Comparison of ENCODE assay signal across 26 mouse cellular contexts in the genomic region with DNA sequence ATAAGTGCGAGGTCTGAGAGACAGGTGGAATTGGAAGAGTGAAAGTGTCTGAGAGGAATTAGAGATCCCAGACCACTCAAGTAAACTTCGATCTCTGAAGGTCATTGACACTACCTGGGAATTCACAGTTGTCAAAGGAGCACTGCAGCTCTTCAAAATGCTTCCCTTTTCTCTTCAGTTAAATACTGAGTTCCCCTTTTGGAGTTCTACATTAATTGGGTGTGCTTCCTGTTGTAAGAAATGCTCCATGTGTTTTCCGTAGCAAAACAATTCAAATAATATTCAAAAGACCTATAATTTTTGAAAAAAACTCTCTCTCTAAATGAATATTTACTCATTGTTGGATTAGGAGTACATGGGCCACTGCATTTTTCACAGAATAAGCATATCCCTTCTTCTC.
"Had no signal": no experiment of that assay in that cellular context is flagged by ENCODE, and none has a peak within 500 bp of the region (broad histone marks: within the 10 kb centered on the region; RNA-seq: fewer than 3 reads in every experiment).

No protein-coding gene starts in this region.

- H3K36me3 ChIP-seq: embryonic facial prominence, embryonic 10.5 days; embryonic facial prominence, embryonic 12.5 days; embryonic facial prominence, embryonic 13.5 days; embryonic facial prominence, embryonic 15.5 days; forebrain, embryonic 10.5 days; forebrain, embryonic 12.5 days; forebrain, embryonic 15.5 days; heart, embryonic 10.5 days had no signal

- H3K9ac ChIP-seq: embryonic facial prominence, embryonic 12.5 days; embryonic facial prominence, embryonic 13.5 days; embryonic facial prominence, embryonic 15.5 days; forebrain, embryonic 12.5 days; forebrain, embryonic 13.5 days; forebrain, embryonic 15.5 days; forebrain, postnatal 0 days had no signal

- ATAC-seq: forebrain, embryonic 13.5 days; forebrain, embryonic 14.5 days; forebrain, embryonic 15.5 days; forebrain, embryonic 16.5 days; forebrain, postnatal 0 days had no signal

- H3K4me1 ChIP-seq: embryonic facial prominence, embryonic 10.5 days; embryonic facial prominence, embryonic 12.5 days; embryonic facial prominence, embryonic 13.5 days; embryonic facial prominence, embryonic 15.5 days; forebrain, embryonic 10.5 days; forebrain, embryonic 12.5 days; forebrain, embryonic 13.5 days; forebrain, embryonic 15.5 days; heart, embryonic 10.5 days had no signal

- H3K27me3 ChIP-seq: embryonic facial prominence, embryonic 12.5 days; embryonic facial prominence, embryonic 13.5 days; embryonic facial prominence, embryonic 15.5 days; forebrain, embryonic 12.5 days; forebrain, embryonic 13.5 days; forebrain, embryonic 15.5 days had no signal

- H3K9me3 ChIP-seq: embryonic facial prominence, embryonic 10.5 days; embryonic facial prominence, embryonic 12.5 days; embryonic facial prominence, embryonic 13.5 days; embryonic facial prominence, embryonic 15.5 days; forebrain, embryonic 10.5 days; forebrain, embryonic 12.5 days; forebrain, embryonic 13.5 days; forebrain, embryonic 15.5 days; heart, embryonic 10.5 days had no signal

- DNase-seq: cerebellum, postnatal 10 days; cerebellum, postnatal 14 days; cerebellum, postnatal 25 days; cerebellum, postnatal 36 days; embryo, embryonic 11 days; forebrain, postnatal 0 days; gastrocnemius, adult 2 months; gastrocnemius, postnatal 10 days; gastrocnemius, postnatal 14 days; gastrocnemius, postnatal 25 days; gastrocnemius, postnatal 36 days; heart, adult 11 months; heart, adult 18-20 months; heart, adult 2 months had no signal

- H3K4me3 ChIP-seq: embryonic facial prominence, embryonic 10.5 days; embryonic facial prominence, embryonic 12.5 days; embryonic facial prominence, embryonic 13.5 days; embryonic facial prominence, embryonic 15.5 days; erythroblast, embryonic 14.5 days; forebrain, embryonic 10.5 days; forebrain, embryonic 12.5 days; forebrain, embryonic 13.5 days; forebrain, embryonic 15.5 days; gastrocnemius, adult 2 months; heart, adult 2 months; heart, embryonic 10.5 days had no signal

- H3K27ac ChIP-seq: embryonic facial prominence, embryonic 10.5 days; embryonic facial prominence, embryonic 12.5 days; embryonic facial prominence, embryonic 13.5 days; embryonic facial prominence, embryonic 15.5 days; forebrain, embryonic 10.5 days; forebrain, embryonic 12.5 days; forebrain, embryonic 13.5 days; forebrain, embryonic 15.5 days; gastrocnemius, adult 2 months; heart, adult 2 months; heart, embryonic 10.5 days had no signal
